Mouse (Mus musculus): Measurements from ENCODE around the gene Cars. TPM values are rescaled to one million over a fixed set of nuclear protein-coding genes. Genes with fewer than 3 reads are reported as not detected.

Cars gene
- 50.5 and 55.0 TPM in 2 replicates for polyA plus RNA-seq (2012; rRNA removed)

GRCm38 (mm10) chr7:143599428-143600230 lies at the start of gene Cars:
TSS of gene Cars (minus strand) at chr7:143600090.

GRCm38 (mm10) chr7:143649034-143649768 lies 49.3 kb upstream of the Cars start, which contains the start of gene Tnfrsf22:
TSS of gene Tnfrsf22 (minus strand) at chr7:143649661.

DNA sequence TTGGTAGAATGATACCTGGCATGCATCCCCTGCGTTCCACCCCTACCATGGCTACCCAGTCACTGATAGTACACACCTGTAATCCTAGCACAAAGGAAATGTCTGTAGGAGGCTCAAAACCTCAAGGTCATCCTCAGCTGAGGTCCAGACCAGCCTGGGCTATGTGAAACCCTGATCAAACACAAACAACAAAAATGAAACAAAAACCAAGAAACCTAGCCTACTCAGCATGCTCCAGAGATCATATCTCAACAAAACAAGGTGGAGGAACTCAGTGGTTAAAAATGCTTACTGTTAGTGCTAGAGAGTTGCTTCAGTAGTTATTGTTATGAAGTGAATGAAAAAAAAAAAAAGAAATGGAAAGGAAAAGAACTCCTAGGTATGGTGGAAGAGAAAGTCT lies 28.6 kb upstream of the Cars start, which contains the start of gene Tnfrsf26:
Gene Tnfrsf26, minus strand, starts transcription at position 183 of the 400 bp plus-strand sequence.

DNA sequence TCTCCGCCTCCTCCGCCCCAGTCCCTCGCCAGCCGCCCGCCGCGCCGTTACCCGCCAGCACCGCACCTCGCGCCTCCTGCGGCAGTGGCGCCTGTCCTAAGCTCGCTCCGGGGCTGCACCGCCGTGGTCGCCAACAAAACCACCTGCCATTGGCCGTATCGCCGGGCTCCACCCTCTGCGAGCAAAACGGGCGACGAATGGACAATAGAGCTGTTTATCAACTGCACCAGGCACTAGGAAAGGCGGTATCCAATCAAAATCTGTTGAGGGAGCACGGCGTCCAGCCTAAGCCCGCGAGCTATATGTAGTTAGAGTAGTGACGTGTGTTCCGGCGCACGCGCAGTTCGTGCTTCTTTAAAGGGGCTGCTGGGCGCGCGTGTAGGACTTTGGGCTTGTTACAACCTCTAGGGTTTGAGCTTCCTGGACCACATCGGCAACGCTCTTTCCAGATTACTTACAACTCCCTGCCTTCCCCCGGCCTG lies 50.9 kb downstream of the Cars start, which contains the start of gene Nap1l4:
Gene Nap1l4, minus strand, starts transcription at position 131 of the 482 bp plus-strand sequence.

Other genes with a start within 250 kb of the Cars start
- 241 and 477 TPM in 2 replicates for gene Cdkn1c, start 139.0 kb downstream of the Cars start, polyA plus RNA-seq (2012; rRNA removed)
- 0.93 and 1.9 TPM in 2 replicates for gene Slc22a18, start 126.4 kb downstream of the Cars start, polyA plus RNA-seq (2012; rRNA removed)
- gene Phlda2, start 96.9 kb downstream of the Cars start, polyA plus RNA-seq (2012; rRNA removed) = 0.81 and 4.9 TPM in 2 replicates
- 260 and 270 TPM in 2 replicates for gene Nap1l4, start 51.0 kb downstream of the Cars start, polyA plus RNA-seq (2012; rRNA removed)
- gene Tnfrsf26, start 28.6 kb upstream of the Cars start, polyA plus RNA-seq (2012; rRNA removed) = 0.38 and 0.41 TPM in 2 replicates
- 6.0 and 9.1 TPM in 2 replicates for gene Tnfrsf22, start 49.6 kb upstream of the Cars start, polyA plus RNA-seq (2012; rRNA removed)
- 2.1 and 3.0 TPM in 2 replicates for gene Tnfrsf23, start 85.8 kb upstream of the Cars start, polyA plus RNA-seq (2012; rRNA removed)
- gene Osbpl5, start 156.9 kb upstream of the Cars start, polyA plus RNA-seq (2012; rRNA removed) = 44.1 and 49.9 TPM in 2 replicates
- not detected in 2 replicates for gene Mrgprg, start 166.9 kb upstream of the Cars start, polyA plus RNA-seq (2012; rRNA removed)
- 4.6 and 6.0 TPM in 2 replicates for gene Mrgpre, start 184.4 kb upstream of the Cars start, polyA plus RNA-seq (2012; rRNA removed)
- 13.2 and 13.7 TPM in 2 replicates for gene Nadsyn1, start 222.8 kb upstream of the Cars start, polyA plus RNA-seq (2012; rRNA removed)
- gene Dhcr7, start 223.1 kb upstream of the Cars start, polyA plus RNA-seq (2012; rRNA removed) = 94.1 and 98.4 TPM in 2 replicates

Measured in central nervous system, embryonic 14 days (tissue).